Mouse (Mus musculus): ENCODE results near the gene Pdhx. TPM values are rescaled to one million over a fixed set of nuclear protein-coding genes. Genes with fewer than 3 reads are reported as not detected.

Pdhx gene
- polyA plus RNA-seq, 1 experiment from 2014 or later, result 32.2 TPM

DNA sequence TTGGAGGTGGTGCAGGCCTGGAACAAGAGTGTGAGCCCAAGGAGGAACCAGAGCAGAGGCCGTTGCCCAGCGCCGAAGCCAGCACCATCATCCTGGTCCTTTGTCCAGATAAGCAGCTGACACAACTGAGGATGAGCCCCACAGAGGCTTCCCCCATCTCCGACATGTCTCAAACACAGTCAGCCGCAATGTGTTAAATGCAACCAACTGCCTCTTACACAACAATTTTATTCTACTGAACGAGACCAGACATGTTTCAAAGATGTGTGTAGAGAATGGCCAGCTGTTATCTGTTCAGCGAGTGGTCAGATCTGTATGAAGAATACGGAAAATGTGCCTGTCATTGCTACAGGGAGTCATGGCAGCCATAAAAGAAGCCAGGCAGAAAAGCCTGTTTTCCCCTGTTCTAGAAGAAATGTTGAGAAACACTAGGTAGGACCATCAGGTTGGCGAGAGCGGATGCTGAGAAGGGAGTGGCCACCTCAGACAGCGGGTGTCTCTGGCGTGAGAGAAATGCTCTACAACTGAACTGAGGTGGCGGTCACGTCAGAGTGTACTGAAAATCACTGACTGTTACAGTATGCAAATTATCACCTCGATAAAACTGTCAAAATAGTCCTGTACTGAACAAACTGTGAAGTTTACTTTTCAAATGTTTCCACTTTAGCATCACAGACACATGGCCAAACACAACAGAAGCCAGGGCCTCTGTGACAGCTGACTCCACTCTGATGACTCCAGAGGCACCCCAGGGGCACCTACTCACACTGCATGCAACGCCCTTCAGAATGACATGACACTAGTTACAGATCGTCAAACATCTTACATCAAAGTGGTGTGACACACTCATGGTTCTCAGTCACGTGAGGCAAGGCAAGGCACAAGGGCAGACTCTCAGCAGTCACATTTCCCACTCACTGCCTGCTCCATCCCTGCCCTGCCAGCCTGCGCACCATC lies 21.1 kb downstream of the Pdhx start:
- Histone ChIP-seq H3K4me3 (replicated peaks) (no peak overlapping the region), H3K9me3 (no peaks in the 10 kb centered on the region), H3K4me2 (no peak overlapping the region), H3K27me3 (replicated peaks) (no peaks in the 10 kb centered on the region), H3K9ac (no peak overlapping the region), H3K27ac (no peak overlapping the region), H3K4me1 (no peaks in the 10 kb centered on the region), H3K36me3 (no peaks in the 10 kb centered on the region)
- 78% methylated on average over 19 of the region's 19 CpGs for WGBS
- ATAC-seq (ENCODE audit: insufficient read depth, low FRiP score, low read depth), result no peak

DNA sequence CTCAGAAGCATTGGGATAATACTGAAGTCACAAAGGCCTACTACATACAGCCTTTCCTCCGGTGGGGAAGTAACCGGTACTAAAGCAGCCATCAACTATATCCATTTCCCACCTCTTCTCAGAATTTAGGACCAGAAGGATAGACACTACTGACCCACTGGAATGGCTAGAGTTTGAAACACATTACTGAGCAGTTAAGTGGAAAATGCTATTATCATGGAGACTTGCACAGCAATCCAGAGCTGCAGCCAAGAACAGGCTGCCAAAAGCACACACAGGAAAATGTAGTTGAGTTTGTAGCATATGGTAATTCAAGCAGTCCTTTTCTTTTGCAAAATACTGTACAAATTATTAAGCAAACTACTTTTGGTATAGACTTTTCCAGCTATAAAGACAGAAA lies 28.0 kb downstream of the Pdhx start:
- whole genome bisulfite sequencing, result 96% methylated on average over 2 of the region's 2 CpGs

DNA sequence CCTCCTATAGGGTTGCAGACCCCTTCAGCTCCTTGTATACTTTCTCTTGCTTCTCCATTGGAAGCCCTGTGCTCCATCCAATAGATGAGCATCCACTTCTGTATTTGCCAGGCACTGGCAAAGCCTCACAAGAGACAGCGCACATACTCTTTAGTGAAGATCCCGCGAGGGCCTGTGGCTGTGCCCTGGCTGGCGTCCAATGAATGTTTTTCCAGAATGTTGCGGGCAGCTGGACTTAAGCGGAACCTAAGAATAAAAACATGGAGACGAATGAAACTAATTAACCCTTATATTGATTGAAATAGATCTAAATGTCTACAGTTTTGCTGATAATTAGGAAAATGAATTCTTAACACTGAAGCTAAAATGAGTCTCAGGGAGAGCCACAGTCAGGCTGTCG lies 32.4 kb downstream of the Pdhx start:
- H3K4me1 ChIP-seq, result no peaks in the 10 kb centered on the region
- ATAC-seq (ENCODE audit: insufficient read depth, low FRiP score, low read depth), result no peak
- no peak overlapping the region for H3K27ac ChIP-seq
- 0 out of 2 replicates have a peak, but pooled peaks cover 3% of the 10 kb centered on the region for H3K36me3 ChIP-seq
- H3K4me3 ChIP-seq (replicated peaks), result no peak overlapping the region
- H3K27me3 ChIP-seq (replicated peaks), result no peaks in the 10 kb centered on the region
- no peak overlapping the region for H3K4me2 ChIP-seq
- no peak overlapping the region for H3K9ac ChIP-seq
- 75% methylated on average over 8 of the region's 8 CpGs for WGBS
- H3K9me3 ChIP-seq, result no peaks in the 10 kb centered on the region

More for the DNA sequence above, 28.0 kb downstream of the Pdhx start:
- Histone ChIP-seq H3K9me3 (no peaks in the 10 kb centered on the region), H3K4me3 (replicated peaks) (no peak overlapping the region), H3K27ac (no peak overlapping the region), H3K36me3 (0 out of 2 replicates have a peak, but pooled peaks cover 3% of the 10 kb centered on the region), H3K27me3 (replicated peaks) (no peaks in the 10 kb centered on the region), H3K9ac (no peak overlapping the region), H3K4me2 (no peak overlapping the region), H3K4me1 (no peaks in the 10 kb centered on the region)
- ATAC-seq (ENCODE audit: insufficient read depth, low FRiP score, low read depth), result no peak

DNA sequence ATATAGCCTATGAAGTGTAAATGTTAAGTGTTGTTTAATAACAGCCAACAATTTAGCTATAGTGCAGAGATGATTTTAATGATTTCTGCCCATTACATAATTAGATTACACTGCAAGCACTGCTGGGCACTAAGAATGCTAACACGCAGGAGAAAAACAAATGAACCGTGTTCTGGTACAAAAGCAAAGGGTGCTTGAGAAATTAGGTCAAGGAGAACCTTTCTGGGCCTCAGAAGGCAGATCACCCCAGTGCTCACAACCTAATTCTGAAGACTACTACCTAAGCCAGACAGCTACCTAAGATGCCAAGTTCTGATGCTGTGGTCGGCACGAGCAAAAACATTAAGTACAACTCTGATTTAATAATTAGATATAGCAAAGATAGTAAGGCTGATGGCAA lies 35.5 kb downstream of the Pdhx start:
- Histone ChIP-seq H3K27ac (no peak overlapping the region), H3K27me3 (replicated peaks) (no peaks in the 10 kb centered on the region), H3K36me3 (0 out of 2 replicates have a peak, but pooled peaks cover 2% of the 10 kb centered on the region), H3K9ac (no peak overlapping the region), H3K4me1 (no peaks in the 10 kb centered on the region), H3K9me3 (no peaks in the 10 kb centered on the region), H3K4me2 (no peak overlapping the region), H3K4me3 (replicated peaks) (no peak overlapping the region)
- ATAC-seq (ENCODE audit: insufficient read depth, low FRiP score, low read depth), result no peak
- WGBS, result 89% methylated on average over 4 of the region's 4 CpGs

GRCm38 (mm10) chr2:103022728-103023127 lies 50.6 kb downstream of the Pdhx start:
- Histone ChIP-seq H3K4me3 (replicated peaks) (no peak overlapping the region), H3K9me3 (no peaks in the 10 kb centered on the region), H3K9ac (no peak overlapping the region), H3K27ac (no peak overlapping the region), H3K4me1 (no peaks in the 10 kb centered on the region), H3K4me2 (no peak overlapping the region), H3K36me3 (no peaks in the 10 kb centered on the region; the same call in 1 of the 2 replicates), H3K27me3 (replicated peaks) (no peaks in the 10 kb centered on the region)
- no peak for ATAC-seq (ENCODE audit: insufficient read depth, low FRiP score, low read depth)
- 74% methylated on average over 3 of the region's 3 CpGs for WGBS

GRCm38 (mm10) chr2:103020191-103020987 lies 52.9 kb downstream of the Pdhx start:
- no peak overlapping the region for H3K4me2 ChIP-seq
- H3K27ac ChIP-seq, result no peak overlapping the region
- no peaks in the 10 kb centered on the region for H3K4me1 ChIP-seq
- WGBS, result 83% methylated on average over 4 of the region's 4 CpGs
- H3K9ac ChIP-seq, result no peak overlapping the region
- no peak overlapping the region for H3K4me3 ChIP-seq (replicated peaks)
- H3K36me3 ChIP-seq, result no peaks in the 10 kb centered on the region; the same call in 1 of the 2 replicates
- no peaks in the 10 kb centered on the region for H3K9me3 ChIP-seq
- no peaks in the 10 kb centered on the region for H3K27me3 ChIP-seq (replicated peaks)
- no peak for ATAC-seq (ENCODE audit: insufficient read depth, low FRiP score, low read depth)

DNA sequence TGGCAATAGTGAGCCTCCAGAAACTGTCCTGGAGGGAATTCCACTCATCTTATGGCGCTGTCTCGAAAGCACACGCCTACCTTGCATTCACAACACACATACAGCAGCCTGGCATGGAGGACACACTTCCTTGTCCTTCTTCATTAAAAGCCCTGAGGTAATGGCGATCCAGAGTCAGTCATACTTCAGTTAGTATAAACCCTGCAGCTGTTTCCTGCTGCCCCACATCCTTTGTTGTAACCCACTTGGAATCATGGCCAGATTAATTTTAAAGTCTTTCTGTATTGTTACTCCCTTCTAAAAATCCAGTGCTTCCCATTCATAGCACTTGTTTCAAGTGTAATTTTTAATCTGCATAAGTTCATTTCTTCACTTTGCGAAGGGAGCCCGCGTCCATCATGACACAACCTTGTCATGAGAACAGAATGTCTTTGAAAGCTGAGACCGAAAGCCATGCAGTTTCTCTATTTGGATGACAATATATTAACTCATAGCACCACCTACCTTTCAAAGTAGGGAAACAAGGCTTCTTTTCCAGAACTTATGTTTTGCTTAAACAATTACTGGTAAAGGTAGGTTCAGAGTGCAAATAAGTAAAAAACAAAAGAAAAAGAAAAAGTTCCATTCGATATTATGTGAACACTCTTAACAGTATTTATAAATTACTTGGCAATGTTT lies 54.4 kb downstream of the Pdhx start:
- Histone ChIP-seq H3K4me3 (replicated peaks) (no peak overlapping the region), H3K9ac (no peak overlapping the region), H3K4me1 (no peaks in the 10 kb centered on the region), H3K9me3 (no peaks in the 10 kb centered on the region), H3K36me3 (no peaks in the 10 kb centered on the region), H3K27ac (no peak overlapping the region), H3K4me2 (no peak overlapping the region), H3K27me3 (replicated peaks) (no peaks in the 10 kb centered on the region)
- no peak for ATAC-seq (ENCODE audit: insufficient read depth, low FRiP score, low read depth)
- WGBS, result 67% methylated on average over 9 of the region's 9 CpGs

DNA sequence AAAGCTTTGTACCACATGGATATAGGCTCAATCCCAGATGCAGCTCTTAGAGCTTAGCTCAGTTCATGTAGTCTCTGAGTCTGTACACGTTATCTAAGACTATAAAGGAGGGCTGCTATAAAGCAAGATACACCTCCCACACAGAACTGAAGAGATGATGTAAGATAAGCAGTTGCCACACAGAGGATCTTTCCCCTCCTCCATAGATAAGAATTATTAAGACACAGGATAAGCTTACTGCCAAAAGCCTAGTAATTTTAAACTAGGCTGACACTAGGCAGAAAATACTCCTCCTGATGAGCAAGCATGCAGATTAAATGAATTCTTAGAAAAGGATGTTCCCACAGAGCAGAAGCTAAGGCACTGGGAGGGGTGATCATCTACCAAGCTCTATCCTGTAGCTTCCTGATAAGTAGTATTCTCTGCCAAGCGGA lies 55.9 kb downstream of the Pdhx start:
- no peaks in the 10 kb centered on the region for H3K27me3 ChIP-seq (replicated peaks)
- H3K4me1 ChIP-seq, result no peaks in the 10 kb centered on the region
- no peaks in the 10 kb centered on the region for H3K9me3 ChIP-seq
- no peak overlapping the region for H3K4me2 ChIP-seq
- WGBS, result 75% methylated on average over 2 of the region's 2 CpGs
- no peak overlapping the region for H3K9ac ChIP-seq
- no peak; the same call in 1 of the 2 replicates for ATAC-seq (ENCODE audit: insufficient read depth, low FRiP score, low read depth)
- no peak overlapping the region for H3K27ac ChIP-seq
- H3K36me3 ChIP-seq, result no peaks in the 10 kb centered on the region
- no peak overlapping the region for H3K4me3 ChIP-seq (replicated peaks)

DNA sequence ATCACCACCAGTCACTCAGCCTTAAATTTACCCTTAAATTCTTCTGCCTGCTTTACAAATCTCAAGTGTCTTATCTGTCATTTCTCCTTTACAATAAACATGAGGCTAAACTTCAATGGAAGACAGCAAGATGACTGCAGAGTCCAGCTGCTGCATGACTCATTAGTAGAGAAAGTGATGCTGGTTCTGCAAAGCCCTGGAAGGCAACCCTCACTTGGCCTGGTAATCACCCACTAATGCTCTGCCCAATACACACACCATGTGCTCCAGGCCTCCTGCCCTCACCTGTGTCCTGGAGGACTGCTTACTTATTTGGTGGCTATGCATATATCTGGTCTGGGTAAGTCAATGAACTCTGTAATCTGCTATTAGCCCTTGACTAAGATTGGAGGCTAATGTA lies 57.2 kb downstream of the Pdhx start:
- Histone ChIP-seq H3K4me2 (no peak overlapping the region), H3K4me3 (replicated peaks) (no peak overlapping the region), H3K4me1 (no peaks in the 10 kb centered on the region), H3K27ac (no peak overlapping the region), H3K9me3 (no peaks in the 10 kb centered on the region), H3K27me3 (replicated peaks) (no peaks in the 10 kb centered on the region), H3K9ac (no peak overlapping the region), H3K36me3 (no peaks in the 10 kb centered on the region)
- ATAC-seq (ENCODE audit: insufficient read depth, low FRiP score, low read depth), result no peak

DNA sequence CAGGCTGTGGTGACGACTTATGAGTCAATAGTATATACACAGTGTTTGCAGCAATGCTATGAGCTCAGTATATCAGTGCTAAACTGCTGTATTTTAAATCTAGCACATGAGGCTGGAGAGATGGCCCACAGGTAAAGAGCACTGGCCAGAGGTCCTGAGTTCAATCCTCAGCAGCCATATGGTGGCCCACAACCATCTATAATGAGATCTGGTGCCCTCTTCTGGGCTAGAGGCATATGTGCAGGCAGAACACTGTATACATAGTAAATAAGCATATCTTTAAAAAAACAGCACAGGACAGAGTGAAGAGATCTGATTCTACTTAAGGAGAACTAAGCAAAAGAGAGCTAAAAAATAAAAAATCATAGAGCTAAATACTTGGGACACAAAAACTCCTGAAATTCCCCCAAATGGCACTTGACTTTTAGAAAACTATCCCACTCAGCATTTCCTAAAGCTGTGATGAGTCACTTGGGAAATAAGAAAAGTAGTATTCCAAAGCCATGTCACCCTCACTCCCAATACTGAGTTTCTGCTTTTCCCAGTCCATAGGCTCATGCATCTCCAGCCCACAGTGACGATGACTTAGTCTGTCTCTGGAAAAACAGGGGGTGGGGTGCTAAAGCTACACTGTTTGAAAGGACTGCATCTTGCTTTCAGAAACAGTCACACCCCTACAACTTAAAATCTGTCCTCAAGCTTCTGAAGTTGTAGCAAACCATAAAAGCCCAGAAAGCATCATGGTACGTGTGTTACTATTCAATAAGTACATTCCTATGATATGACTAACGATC lies 60.3 kb downstream of the Pdhx start:
- no peaks in the 10 kb centered on the region for H3K4me1 ChIP-seq
- WGBS, result 78% methylated on average over 4 of the region's 4 CpGs
- no peak overlapping the region for H3K4me2 ChIP-seq
- H3K9ac ChIP-seq, result no peak overlapping the region
- no peak overlapping the region for H3K27ac ChIP-seq
- no peaks in the 10 kb centered on the region for H3K36me3 ChIP-seq
- no peaks in the 10 kb centered on the region for H3K27me3 ChIP-seq (replicated peaks)
- no peak overlapping the region for H3K4me3 ChIP-seq (replicated peaks)
- no peak for ATAC-seq (ENCODE audit: insufficient read depth, low FRiP score, low read depth)
- H3K9me3 ChIP-seq, result no peaks in the 10 kb centered on the region

DNA sequence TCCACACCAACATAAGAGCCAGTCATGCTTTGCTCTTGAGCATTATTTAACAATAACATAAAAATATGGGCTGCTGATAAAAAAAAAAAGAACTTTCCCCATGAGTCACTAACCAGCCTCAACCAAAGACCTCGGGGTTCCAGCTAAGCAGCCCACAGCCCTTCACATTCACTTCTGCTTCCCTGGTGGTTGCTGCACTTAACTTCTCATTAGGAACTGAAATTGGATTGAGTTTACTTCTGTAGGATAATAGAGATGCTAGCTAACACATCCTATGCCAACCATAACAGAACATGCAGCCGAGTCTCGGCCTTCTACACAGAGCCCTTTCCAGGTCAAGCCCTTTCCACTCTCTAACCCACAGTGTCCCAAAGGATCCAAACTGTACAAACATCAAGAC lies 65.1 kb downstream of the Pdhx start:
- no peak for ATAC-seq (ENCODE audit: insufficient read depth, low FRiP score, low read depth)
- Histone ChIP-seq H3K4me2 (no peak overlapping the region), H3K4me3 (replicated peaks) (no peak overlapping the region), H3K9me3 (no peaks in the 10 kb centered on the region), H3K27ac (no peak overlapping the region), H3K36me3 (no peaks in the 10 kb centered on the region), H3K4me1 (no peaks in the 10 kb centered on the region), H3K27me3 (replicated peaks) (no peaks in the 10 kb centered on the region), H3K9ac (no peak overlapping the region)
- WGBS, result 79% methylated on average over 3 of the region's 3 CpGs
